Mouse (Mus musculus): ENCODE measurements around the gene Lrrc49.

The Lrrc49 gene

DNA sequence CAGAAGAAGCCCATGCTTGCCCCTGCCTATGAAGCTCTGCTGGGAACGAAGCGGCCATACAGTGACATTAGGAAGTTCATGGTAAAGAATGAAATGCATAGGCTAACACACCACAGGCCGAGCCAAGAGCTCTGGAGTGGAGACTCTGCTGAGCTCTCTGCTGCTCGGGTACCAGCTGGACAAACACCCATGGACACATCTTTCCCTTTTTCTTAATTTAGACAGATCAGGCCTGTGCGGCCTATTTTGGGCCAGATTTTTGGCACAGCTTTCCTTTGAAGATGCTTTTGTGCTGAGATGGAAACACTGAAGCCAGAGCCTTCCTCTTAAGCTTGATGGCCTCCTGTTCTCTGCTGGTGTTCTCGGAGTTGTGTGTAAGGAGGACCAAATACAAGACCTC is 95.0 kb downstream of the Lrrc49 start:
- DNase-seq = no peak

DNA sequence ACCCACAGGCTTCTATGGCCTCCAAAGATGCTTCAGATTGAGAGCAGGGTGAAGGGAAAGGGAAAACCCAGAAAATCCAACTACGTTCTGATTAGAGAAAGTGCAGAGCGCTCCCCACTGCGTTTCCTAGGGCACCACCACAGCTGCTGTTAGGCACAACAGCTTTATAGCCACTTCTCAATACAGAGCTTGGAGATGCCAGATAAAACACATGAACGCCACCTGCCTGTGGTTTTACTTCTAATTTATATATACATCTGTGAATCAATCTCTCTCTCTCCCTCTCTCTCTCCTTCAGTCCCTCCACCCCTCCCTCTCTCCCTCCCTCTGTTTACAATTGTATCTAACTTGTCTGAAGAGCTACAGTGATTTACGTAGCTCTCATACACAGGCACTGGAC is 95.6 kb downstream of the Lrrc49 start:
- DNase-seq = no peak

DNA sequence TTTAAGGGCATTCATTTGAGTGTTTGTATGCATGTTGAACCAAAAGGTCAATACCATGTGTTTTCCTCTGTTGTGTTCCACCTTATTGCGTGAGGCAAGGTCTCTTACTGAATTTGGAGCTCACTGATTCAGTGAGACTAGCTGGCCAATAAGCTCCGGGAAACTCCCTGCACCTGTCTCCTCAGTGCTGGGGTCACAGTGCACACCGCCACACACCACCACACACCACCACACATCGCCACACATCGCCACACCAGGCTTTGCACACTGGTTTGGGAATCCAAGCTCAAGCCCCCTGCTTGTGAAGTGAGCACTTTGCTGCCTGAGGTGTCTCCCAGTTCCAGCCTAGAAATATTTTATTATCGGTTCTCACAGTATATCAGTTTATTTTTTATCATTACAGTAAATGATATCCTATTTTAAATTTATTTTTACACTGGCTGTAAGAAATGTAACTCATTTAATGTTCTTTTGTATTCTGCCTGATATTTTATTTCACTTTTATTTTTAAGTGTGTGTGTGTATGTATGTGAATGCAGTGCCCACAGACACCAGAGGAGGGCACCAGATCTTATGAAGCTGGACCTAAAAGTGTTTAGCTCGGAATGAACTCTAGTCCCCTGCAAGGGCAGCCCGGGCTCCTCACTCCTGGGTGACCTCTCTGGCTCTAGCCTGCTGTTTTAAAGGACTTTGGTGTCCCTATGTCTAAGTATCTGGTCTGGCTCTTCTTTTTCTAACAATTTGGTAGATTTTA is 96.9 kb downstream of the Lrrc49 start:
- no peak for DNase-seq

DNA sequence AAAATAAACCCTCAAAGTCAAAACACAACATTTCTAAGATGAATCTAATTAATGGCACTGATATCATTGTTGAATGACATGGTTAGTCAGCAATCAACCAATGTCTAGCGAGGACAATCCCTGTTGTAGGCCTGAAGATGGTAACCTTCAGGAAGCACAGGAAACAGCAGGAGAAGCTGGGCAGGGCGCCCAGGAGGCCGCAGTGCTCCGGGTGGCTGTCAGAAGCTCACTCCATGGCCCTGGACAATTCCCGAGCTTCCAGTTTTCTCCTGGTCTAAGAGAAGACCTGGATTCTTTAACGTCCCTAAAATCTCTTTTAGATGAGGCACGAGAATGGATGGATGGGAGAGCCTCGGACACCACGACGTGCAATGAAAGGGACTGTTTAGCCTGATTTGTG is 99.0 kb downstream of the Lrrc49 start:
- DNase-seq = no peak

DNA sequence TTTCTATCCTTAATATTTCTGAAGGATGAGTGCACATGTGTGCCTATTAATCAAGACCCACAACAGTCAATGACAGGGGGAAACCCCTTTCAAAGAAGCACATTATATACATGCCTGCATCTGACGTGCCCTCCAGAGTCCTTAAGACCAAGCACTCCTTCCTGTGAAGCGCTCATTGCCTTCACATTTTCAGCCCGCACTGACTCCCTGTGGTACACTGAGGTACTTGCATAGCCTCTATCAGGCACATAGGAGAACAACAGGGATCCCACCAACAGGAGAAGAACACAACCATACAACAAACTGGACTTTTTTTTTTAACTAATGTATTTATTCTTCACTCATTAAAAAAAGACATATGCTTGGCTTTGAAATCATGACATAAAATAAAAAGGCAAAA is 101.0 kb downstream of the Lrrc49 start:
- no peak for DNase-seq

DNA sequence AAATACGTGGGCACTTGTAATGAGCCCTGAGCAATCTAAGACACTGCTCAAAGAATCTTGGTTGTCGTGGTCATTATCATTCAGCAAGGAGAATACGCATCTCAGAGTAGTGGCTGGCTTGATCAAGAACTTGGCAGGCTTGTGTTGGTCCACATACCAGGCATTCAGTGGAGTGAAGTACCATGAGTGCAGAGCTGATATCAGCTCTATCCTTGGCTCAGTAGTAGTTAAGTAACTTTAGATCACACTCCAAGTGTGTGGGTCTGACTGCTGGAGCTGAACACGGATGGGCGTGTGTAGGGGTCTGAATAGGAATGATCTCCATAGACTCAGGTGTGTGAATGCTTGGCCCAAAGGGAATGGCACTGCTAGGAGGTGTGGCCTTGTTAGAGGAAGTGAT is 102.8 kb downstream of the Lrrc49 start:
- no peak for DNase-seq

DNA sequence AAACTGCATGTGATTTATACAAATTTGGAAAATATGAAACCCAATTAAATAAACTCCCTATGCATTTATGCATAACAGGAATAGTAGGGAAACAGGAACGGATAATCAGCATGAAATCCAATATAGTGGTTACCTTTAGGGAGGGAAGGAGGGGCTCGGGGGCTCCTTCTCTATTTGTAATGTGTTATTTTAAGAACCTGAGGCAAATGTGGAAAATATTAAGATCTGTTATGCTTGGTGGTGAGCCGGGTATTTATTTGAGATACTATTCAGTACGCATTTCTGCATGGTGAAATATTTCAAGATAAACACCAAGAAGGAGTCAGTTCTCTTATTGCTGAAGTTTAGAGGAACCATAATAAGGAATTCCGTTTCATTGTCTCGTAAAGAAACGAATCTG is 105.4 kb downstream of the Lrrc49 start:
- DNase-seq = no peak

DNA sequence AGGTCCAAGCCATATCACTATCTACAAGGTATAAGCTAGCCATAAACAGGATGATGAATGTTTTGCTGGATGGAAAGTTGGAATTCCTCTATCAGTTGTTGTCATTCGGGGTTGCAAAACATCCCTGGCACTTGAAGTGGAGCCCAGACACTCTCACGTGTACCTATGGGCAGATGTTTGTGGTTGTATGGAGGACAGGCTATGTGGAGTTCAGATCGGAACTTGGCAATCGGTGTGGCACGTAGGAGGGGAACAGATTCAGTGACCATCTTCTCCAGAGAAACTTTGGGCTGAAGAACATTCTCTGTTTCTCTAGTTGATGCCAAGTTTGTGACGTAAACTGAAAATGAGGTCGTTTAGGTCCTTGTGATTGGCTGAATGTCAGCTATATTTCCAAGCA is 114.9 kb downstream of the Lrrc49 start:
- DNase-seq = no peak

DNA sequence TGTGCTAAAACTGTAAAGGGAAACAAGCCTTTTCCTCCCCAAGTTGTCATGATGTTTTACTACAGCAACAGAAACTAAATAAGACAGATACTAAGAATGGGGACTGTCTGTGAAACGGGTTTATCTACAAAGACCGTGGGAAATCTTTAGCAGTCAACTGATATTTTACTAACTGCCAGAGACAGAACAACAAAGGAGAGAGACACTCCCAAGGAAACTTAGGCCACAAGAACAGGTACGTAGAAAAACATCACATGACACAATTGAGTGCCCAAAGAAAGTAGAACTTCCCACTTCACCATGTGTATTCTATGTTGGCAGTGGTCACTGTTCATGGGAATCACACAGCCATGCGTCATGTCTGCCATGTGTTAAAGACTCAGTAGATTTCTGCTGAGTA is 116.2 kb downstream of the Lrrc49 start:
- no peak for DNase-seq

DNA sequence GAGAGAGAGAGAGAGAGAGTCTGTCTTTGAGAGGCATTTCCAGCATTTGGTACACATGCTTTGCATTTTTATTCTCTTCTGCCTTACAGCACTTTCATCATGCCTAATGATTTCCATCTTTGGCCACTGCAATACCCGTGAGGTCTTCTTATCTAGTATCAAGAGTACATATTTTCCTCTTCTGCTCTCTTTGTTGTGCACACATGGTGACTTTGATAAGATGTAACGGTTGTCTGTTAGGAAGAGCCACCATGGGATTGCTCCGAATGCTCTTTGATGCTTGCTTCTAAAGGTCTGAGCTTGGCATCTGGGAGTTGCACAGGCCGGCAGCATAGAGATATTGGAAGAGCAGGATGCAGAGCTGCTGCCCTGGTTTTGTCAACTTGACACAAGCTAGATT is 116.9 kb downstream of the Lrrc49 start:
- peak; percentile 6 for DNase-seq

DNA sequence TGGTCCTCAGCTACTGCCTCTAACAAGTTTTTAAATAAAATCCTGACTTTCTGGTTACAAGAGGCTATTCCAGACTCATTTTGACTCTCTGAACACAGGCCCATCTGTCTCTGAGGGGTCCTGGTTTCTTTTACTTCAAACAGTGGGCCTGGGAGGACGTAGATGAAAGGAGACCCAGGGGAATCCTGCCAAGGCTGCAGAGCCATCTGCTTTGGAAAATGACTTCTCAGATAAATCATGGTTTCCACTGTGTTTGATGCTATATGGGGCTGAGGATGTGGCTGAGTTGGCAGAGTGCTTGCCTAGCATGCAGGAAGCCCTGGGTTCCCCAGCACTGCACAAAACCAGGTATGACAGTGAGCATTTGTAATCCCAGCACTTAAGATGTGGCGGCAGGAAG is 118.6 kb downstream of the Lrrc49 start:
- DNase-seq = no peak

DNA sequence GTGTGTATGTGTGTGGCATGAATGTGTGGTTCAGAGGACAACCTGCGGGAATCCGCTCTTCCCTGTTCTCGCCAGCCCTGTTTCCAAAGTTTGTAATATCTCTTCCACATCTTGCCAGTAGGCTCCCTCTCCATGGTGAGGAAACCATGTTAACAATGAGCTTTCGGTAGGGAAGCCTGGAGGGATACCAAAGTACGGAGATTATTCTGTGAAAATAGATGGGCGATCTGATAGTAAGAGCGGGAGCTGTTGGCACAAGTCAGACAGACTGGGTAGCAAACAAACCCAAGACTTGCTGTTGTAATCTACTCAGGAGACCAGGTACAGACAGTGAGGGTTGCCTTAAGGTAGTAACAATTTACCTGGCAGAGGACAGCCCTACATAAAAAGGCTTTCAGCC is 124.1 kb downstream of the Lrrc49 start:
- no peak for DNase-seq

DNA sequence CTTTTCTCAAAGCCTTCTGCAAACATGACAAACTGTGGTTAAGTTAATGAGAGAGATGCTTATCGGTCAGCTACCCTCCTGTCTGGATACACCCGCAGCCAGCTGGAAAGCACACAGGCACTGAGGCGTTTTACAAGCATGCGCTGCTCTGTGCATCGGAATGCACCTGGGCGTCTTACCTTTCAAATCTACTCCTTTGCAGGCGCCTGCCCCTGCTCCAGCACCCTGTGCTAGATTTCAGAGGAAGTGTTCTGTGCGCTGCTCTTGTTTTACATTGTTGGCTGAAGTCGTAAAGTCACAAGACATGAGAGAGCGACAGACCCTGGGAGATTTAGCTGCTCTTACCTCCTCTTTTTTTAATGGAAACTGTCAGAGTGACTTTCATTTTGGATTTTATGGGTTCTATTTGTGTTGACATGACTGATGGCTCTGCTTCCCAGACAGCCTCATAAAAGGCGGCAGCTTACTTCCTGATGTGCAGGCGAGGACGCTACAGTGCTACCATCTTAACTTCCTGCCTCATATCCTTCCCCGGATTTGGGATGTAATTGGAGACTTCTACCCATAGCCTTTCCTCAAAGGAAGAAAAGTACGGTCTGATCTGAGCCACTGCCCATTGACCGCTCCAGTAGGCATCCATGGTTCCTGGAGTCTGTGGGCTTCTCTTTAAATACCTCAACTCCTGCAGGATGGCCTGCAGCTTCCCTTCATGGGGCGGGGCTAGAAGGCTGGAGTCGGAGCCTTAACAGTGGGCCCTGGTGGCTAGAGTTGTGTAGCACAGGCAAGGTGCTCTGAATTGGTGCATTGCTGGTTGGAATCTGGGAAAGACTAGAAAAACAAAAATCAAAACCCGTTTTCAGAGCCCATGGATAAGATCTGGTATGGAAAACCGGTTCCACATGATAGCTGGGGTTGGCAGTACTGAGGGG is 125.3 kb downstream of the Lrrc49 start:
- DNase-seq = peak; percentile 24

DNA sequence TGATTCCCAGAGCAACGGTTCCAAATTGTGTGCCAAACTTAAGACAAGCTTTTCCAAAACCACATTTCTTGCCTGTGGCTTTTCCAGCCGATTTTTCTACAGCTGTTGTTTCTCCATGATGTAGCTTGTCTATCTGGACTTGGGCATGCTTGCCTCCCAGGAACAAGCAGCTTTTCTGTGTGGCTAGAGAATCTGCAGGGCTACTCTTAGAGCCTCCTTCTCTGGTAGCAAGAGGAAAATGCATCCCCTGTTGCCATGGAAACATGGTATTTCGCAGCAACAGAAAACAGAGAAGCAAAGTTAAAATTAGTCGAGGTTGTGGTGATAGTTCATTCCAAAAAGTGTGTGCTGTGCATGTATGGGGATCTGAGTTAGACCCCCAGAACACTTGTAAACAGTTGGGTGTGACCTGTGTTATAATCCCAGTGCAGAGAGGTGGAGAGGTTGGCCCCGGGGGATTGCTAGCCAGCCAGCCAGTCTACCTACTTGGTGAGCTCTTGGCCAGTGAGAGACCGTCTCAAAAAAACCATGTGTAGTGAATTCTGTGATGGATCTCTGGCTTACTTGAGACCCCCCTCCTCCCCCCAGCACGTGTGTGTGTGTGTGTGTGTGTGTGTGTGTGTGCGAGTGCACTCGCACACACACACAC is 126.2 kb downstream of the Lrrc49 start:
- DNase-seq = no peak

DNA sequence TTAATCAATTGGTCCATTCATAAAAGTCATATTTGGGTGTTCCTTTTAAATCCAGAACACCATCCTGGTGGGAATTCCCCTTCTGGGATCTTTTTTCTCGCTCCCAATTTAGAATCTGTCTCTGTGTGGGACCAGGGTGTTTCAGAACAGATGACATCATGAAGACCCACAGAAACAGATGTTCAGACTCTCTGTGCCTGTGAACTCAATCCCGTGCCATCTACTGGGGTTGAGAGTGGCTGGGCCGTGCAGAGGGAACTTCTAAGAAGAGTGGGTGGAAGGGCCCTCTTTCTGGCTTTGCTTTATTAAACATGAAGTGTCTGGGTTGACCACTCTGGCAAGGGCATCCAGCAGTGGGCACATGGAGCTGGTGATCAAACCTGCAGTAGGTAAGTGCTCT is 129.5 kb downstream of the Lrrc49 start:
- no peak for DNase-seq

DNA sequence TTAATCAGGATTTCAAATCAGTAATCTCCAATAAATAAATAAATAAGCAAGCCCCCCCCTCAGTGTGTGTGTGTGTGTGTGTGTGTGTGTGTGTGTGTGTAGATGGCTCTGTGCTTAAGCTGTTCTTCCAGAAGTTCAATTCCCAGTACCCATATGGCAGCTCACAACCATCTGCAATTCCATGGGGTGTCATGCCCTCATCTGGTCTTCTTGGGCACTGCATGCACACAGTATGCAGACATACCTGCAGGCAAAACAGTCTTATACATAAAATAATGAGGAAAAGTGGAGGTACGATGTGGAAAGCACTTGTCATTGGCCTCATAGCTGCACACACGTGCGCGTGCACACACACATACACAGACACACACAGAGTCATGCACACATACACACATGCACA is 136.7 kb downstream of the Lrrc49 start:
- no peak for DNase-seq

DNA sequence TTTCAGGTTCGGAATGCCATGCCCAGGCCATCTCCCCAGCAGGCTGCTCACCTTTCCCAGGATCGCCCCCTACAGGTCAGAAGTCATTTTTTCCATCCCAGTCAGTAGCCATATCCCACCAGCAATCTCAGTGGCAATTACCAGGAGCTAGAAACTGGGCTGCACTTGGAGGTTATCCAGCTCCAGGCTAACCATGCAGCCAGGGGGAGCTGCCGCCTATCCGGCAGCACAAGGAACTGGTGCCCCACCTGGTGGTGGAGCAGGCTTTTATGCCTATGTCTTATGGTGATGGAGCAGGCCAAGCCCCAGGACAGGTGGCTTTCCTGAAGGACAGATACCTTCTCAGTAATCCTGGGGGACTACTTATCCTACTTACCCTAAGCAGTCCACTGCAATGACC is 139.8 kb downstream of the Lrrc49 start:
- peak; percentile 41 for DNase-seq

DNA sequence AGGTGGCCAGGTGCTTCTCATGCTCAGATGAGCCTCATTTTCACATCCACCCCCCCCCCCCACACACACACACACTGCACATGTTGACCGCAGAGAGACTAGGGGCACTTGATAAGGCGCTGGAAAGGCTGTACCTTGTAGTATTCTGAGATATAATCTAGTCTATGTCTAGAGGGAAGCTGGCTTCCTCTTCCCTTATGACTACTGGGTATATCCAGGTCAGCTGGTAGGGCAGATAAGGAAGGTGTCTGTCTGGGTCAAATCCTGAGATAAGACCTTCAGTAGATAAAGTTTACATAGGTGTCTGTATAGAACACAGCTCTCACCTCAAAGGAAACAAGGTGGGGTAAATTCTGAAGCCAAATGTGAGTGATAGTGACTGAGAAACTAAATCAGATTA is 141.8 kb downstream of the Lrrc49 start:
- DNase-seq = no peak

DNA sequence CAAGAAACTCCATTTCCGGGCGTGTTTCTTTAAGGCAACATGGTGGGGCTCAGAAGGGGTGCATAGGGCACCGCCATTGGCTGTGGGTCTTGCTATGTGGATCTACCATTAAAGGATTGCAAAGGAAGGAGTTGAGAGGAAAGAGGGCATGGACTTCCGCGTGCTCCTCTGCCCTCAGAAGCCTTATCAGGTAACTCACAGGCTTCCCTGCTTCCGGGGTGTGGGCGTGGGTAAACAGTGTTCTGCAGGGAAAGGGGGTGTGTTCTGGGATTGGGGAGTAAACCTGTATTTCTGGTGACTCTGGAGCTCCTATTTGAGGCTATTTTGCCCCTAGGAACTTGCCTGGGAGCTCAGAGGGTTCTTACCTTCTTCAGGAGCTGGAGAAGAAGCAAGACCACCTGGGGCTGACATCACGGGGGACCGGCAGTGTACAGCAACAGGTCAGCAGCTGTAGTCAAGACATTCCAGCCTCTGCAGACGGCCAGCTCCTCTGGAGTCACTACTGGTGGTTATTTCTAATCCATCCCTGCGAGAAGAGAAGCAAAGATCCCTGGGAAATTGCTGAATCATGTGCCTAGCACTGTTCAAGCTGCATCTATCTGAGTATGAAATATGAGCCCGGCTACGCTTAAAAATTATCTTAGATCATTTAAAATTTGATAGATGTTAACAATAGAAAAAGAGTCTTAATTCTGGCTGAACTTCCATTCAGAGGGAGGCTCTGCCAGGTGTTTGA is 142.4 kb downstream of the Lrrc49 start:
- DNase-seq = no peak

DNA sequence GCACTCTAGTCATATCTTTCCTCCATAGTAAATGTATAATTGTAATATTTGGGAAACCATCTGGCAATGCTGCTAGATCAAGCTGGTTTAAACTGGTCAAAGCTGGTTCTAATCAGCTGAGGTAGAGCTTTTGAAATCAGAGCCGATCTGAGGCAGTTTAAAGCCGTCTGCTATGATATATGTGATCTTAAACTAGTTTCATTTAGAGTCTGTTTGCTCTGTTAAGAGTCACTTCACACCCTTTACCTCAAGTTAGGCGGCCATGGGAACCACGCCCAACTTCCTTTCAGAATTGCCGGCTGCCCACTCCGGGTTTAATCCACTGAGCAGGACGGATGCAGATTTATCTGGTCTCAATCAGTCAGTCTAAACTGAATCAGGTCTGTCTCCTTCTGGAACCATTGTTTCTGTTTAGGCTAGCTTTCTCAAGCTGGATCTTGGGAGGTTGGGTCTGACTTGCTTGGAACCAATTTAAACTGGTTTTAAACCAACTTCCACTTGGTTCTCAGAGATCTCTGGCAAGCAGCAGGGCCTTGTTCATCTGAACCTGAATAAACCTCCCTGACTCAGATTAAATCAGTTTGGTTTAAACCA is 144.4 kb downstream of the Lrrc49 start:
- DNase-seq = no peak

DNA sequence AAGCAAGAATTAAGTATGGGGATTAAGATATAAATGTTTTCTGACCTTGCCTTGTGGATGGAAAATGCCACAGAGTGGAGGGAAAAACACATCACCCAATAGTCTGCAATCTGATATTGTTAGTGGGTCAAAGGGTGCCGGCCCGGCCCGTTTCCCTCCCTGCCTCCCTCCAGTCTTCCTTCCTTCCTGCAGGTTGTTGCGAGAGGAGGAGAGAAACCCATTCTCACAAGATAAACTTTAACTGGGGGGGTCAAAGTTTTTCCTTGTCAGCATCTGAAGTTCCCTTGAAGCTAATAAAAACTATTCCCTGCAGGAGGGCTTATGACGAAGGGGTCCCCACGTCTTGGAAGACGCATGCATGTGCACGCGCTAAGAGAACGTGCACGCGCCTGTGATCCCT is 157.6 kb downstream of the Lrrc49 start:
- DNase-seq = no peak

DNA sequence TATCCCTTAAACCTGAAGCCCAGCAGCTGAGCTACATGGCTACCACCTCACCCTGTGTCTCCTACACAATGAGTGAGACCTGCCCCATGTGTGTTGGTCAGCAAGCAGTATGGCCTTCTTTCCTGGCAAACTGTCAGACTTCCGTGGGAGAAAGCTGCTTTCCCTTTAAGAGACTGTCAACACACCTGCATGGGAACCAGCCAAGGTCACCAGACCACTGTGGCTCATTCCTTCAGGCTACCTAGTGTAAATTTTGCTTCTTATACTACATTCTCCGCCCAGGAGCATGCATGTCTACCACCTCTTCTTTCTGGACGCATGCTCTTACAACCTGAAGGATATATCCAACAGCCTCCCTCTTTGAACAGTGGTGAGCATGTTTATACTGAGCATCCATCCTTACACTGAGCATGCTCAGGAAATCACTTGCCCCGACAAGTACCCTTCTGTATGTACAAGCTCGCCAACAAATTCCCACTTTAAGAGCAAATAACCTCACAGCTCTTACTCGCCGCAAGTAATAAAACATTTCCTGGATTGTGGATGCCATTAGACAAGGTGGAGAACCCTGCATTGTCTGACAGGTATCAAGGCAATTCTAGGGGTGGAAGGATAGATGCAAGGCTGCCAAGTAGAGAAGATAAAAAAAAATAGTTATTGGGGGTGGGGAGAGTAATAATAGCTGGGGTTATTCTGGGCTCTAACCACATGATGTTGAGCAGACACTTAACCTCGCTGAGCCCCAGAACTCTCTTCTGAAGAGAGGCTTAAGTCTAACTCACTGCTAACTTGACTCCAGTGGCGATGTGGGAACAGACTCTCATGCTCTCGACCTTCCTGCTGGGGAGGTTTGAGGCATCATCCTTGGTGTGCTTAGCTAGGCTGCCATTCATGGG is 158.4 kb downstream of the Lrrc49 start:
- no peak for DNase-seq
